Mouse (Mus musculus) intestine, postnatal 0 days (tissue): Measurements from ENCODE around the gene Asic4. TPM values are rescaled to one million over a fixed set of nuclear protein-coding genes. Genes with fewer than 3 reads are reported as not detected.
A peak's percentile ranks its signal among the peaks of the same experiment; 100 is the strongest.

Experiments used
- ATAC-seq: fragments of 200-750 bp; cut with Nextera tagmentation; 2 replicates; pipeline ENCODE4 v1.8.0; 2017; ENCODE audit warnings: mild to moderate bottlenecking, moderate TSS enrichment, moderate library complexity
- H3K27ac ChIP-seq: fragments of 300-500 bp; sonication (generic); 2 replicates; pipeline ENCODE4 v1.5.1; 2014; ENCODE audit warnings: mild to moderate bottlenecking, low read depth, low read length, moderate library complexity
- H3K27me3 ChIP-seq: fragments of 300-500 bp; sonication (generic); replicated peaks from 2 replicates; pipeline ENCODE4 v1.6.1; 2014; ENCODE audit warnings: low read length, mixed read lengths; ENCODE audit not compliant: control insufficient read depth, insufficient read depth
- H3K36me3 ChIP-seq: fragments of 300-500 bp; sonication (generic); 2 replicates; pipeline ENCODE4 v1.6.1; 2014; ENCODE audit warnings: mild to moderate bottlenecking, moderate library complexity; ENCODE audit not compliant: control insufficient read depth, insufficient read depth
- H3K4me1 ChIP-seq: fragments of 300-500 bp; sonication (generic); replicated peaks from 2 replicates; pipeline ENCODE4 v1.6.1; 2014; ENCODE audit warnings: antibody characterized with exemption, low read length, mixed read lengths; ENCODE audit not compliant: control insufficient read depth, insufficient read depth
- H3K4me2 ChIP-seq: fragments of 300-500 bp; sonication (generic); replicated peaks from 2 replicates; pipeline ENCODE4 v1.6.1; 2014; ENCODE audit warnings: low read depth, mild to moderate bottlenecking, moderate library complexity
- H3K4me3 ChIP-seq: fragments of 300-500 bp; sonication (generic); 2 replicates; pipeline ENCODE4 v1.5.1; 2014; ENCODE audit warnings: low read depth, low read length
- H3K9ac ChIP-seq: fragments of 300-500 bp; sonication (generic); 2 replicates; pipeline ENCODE4 v1.6.1; 2014; ENCODE audit warnings: mild to moderate bottlenecking, low read depth, low read length
- H3K9me3 ChIP-seq: fragments of 300-500 bp; sonication (generic); 2 replicates; pipeline ENCODE4 v1.6.1; 2016; ENCODE audit warnings: mixed run types; ENCODE audit not compliant: control insufficient read depth
- CTCF ChIP-seq: sonication (generic); IDR thresholded peaks from 2 replicates; pipeline ENCODE4 v1.5.1; 2016; ENCODE audit warnings: low read depth, mild to moderate bottlenecking, control low read depth, antibody characterized with exemption, moderate library complexity
- WGBS: fragments of 180-500 bp; shearing (Covaris S2); extraction: QIAGEN DNeasy Blood & Tissue Kit; methylation state at CpG from one replicate; pipeline ENCODE4 v1.1.7; 2014; 5-methylcytosine and 5-hydroxymethylcytosine counted together
- polyA plus RNA-seq: library from polyadenylated mRNA; unstranded; fragments of >200 nt; fragmentation: Nextera tagmentation; extraction: Ambion mirVana; gene quantifications from 2 replicates; pipeline ENCODE4 v1.2.1, GENCODE M21; 2015

The Asic4 gene
- polyA plus RNA-seq, 1 experiment from 2014 or later = 1.2 TPM

DNA sequence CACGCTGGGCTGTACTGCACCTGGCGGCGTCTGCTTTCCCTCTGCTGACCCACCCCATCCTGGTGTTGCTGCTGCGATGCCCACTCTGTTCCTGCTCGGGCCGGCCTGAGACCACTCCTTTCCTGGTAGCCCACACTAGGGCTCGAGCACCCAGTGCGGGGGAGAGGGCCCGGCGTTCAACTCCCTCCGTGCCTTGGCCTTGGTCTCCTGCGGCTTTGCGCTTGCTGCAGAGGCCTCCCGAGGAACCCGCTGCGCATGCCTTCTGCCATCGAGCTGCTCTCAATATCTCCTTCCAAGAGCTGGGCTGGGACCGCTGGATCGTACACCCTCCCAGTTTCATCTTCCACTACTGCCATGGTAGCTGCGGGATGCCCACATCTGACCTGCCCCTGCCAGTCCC, 59.4 kb downstream of the Asic4 start:
- no peak for ATAC-seq
- H3K27ac ChIP-seq = no peak overlapping the region
- TF ChIP-seq CTCF = no peak
- no peak overlapping the region for H3K4me2 ChIP-seq
- 57% methylated on average over 20 of the region's 20 CpGs for WGBS
- no peak overlapping the region for H3K4me3 ChIP-seq
- H3K36me3 ChIP-seq = no peaks in the 10 kb centered on the region
- H3K4me1 ChIP-seq = no peaks in the 10 kb centered on the region; the same call in 1 of the 2 replicates
- H3K9me3 ChIP-seq = no peaks in the 10 kb centered on the region
- H3K27me3 ChIP-seq = no peaks in the 10 kb centered on the region
- no peak overlapping the region for H3K9ac ChIP-seq

DNA sequence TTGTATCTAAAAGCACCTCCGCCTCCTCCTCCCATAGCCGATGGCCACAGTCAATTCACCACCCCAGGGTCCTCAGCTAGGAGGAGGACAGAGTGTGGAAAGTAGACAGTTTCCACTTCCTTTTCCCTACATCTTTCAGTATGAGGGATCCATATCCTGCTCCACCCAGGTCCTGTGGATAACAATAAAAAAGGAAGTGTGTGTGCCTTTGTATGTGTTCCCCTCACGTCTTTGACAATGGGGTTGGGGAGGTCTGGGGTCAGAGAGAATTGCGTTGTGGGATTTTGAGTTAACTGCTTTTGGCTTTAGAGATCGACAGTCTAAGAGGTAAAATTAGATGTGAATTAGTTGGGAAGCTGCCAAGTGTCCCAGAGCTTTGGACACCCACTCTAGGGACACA, 59.9 kb downstream of the Asic4 start:
- H3K9ac ChIP-seq = no peak overlapping the region
- no peak overlapping the region for H3K27ac ChIP-seq
- TF ChIP-seq CTCF = no peak

DNA sequence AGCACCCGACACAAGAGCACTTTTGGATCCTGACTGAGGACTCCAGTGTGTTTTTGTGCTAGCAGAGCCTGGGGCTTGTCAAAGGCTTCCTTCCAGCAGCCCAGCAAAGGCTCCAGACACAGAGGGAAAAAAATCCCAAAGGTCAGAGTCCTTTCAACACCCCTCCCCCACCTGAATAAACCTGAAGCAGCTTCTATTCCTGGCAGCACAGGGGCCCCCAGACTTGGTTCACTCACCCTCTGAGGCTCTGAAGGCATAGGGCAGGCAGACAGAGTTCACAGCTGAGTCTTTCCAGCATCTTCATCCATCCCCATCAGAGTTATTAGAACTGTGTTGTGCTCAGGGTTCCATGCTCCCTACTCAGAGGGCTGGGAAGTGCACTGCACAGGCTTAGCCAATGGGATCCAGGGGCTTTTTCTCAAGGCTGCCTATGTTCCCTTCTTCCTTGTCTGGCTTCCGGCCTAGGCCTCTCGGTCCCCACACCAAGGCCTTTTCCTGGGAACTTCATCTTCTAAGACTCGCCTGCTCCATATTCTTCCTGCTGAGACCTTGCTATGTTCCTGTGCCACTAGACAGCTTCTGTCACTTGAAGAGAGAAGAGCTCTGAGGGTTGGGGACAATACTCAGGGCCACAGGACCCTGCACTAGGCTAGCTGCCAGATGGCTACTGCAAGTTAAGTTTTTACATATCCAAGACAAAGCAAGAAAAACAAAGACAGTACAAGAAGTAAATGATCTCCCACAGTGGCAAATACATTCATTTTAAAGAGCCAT, 61.4 kb downstream of the Asic4 start:
- peak; percentile 54 for ATAC-seq
- H3K4me2 ChIP-seq = no peak overlapping the region
- WGBS = 35% methylated on average over 4 of the region's 4 CpGs

More for the DNA sequence above, 59.9 kb downstream of the Asic4 start:
- H3K27me3 ChIP-seq = no peaks in the 10 kb centered on the region
- no peak overlapping the region for H3K4me3 ChIP-seq
- 66% methylated on average over 5 of the region's 5 CpGs for WGBS
- no peaks in the 10 kb centered on the region for H3K9me3 ChIP-seq
- ATAC-seq = no peak
- H3K4me2 ChIP-seq = no peak overlapping the region
- H3K36me3 ChIP-seq = no peaks in the 10 kb centered on the region
- no peaks in the 10 kb centered on the region for H3K4me1 ChIP-seq

DNA sequence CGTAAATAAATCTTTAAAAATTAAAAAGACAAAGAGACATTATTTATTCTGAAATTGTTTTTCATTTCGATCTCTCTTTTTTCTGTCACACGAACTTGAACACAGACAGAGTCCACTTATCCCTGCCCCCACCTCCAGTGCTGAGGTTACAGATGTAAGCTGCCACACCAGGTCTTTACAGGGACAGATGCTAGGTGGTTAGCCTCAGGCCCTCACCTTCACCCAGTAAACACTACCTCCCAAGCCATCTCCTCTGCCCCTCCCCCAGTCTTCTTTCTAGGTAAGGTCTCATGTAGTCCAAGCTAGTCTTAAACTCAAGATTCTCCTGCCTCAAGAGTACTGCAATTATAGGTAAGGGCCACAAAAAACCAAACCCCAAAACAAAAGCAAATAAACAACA, 62.3 kb downstream of the Asic4 start:
- WGBS = 90% methylated on average over 3 of the region's 3 CpGs
- Histone ChIP-seq H3K36me3 (no peaks in the 10 kb centered on the region), H3K27ac (no peak overlapping the region), H3K9ac (no peak overlapping the region), H3K9me3 (no peaks in the 10 kb centered on the region), H3K4me3 (no peak overlapping the region), H3K27me3 (no peaks in the 10 kb centered on the region), H3K4me1 (no peaks in the 10 kb centered on the region), H3K4me2 (no peak overlapping the region)
- ATAC-seq = no peak
- TF ChIP-seq CTCF = no peak

More for the DNA sequence above, 61.4 kb downstream of the Asic4 start:
- Histone ChIP-seq H3K4me3 (no peak overlapping the region), H3K9ac (no peak overlapping the region), H3K4me1 (no peaks in the 10 kb centered on the region), H3K36me3 (no peaks in the 10 kb centered on the region), H3K27ac (peak overlapping the region; percentile 54; the same call in 1 of the 2 replicates), H3K27me3 (no peaks in the 10 kb centered on the region), H3K9me3 (no peaks in the 10 kb centered on the region)
- no peak for TF ChIP-seq CTCF

DNA sequence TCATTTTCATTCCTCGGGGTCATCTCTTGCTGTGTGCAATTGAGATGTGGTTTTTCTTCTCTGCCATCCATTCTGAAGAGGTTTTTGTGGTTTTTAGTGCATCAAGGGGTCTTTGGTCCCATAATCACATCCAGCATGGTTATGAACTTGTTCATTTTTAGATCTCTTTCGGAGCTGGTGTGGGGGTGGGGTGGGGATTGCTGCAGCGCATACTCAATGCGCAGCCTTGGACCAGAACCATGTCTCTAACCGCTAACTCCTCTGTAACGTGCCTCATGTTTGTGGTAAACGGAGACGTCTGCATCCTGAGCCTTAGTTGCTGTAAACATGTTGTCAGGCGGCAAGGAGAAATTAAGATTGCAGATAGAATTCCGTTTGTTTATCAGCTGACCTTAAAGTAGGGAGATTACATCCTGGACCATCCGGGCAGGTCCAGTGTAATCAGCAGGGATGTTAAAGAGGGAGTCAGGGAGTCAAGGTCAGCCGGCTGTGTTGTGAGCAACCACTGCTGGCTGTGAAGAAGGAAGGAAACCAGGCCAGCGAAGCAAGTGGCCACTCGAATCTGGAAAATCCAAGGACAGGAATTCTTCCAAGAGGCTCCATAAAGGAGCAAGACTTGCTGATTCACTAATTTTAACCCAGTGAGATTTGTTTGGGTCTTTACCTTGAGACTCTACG, 66.6 kb downstream of the Asic4 start:
- Histone ChIP-seq H3K27me3 (no peaks in the 10 kb centered on the region), H3K36me3 (no peaks in the 10 kb centered on the region), H3K4me2 (no peak overlapping the region), H3K27ac (no peak overlapping the region), H3K4me1 (peaks cover 8% of the 10 kb centered on the region; the same call in 1 of the 2 replicates), H3K4me3 (no peak overlapping the region), H3K9ac (no peak overlapping the region), H3K9me3 (no peaks in the 10 kb centered on the region)
- TF ChIP-seq CTCF = no peak
- ATAC-seq = no peak
- WGBS = 65% methylated on average over 15 of the region's 15 CpGs

DNA sequence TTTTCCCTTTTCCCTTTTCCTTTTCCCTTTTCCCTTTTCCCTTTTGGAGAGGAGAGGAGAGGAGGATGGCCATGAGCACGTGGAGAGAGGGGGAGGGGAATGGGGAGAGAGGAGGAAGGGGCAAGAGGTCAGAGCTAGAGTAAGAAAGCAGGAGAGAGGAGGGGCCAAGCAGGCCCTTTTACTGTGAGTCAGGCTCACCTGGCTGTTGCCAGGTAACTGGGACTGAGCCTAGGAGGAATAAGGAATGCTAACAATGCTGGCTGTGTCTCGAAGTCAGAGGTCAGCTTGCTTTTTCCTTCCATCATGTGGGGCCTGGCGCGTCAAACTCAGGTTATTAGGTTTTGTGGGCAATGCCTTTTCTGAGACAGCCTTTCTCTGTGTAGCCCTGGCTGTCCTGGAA, 67.7 kb downstream of the Asic4 start:
- 37% methylated on average over 3 of the region's 4 CpGs for WGBS
- Histone ChIP-seq H3K9me3 (no peaks in the 10 kb centered on the region), H3K4me3 (no peak overlapping the region), H3K27me3 (no peaks in the 10 kb centered on the region), H3K4me1 (peaks cover 8% of the 10 kb centered on the region; the same call in 1 of the 2 replicates), H3K4me2 (no peak overlapping the region), H3K36me3 (no peaks in the 10 kb centered on the region), H3K27ac (no peak overlapping the region), H3K9ac (no peak overlapping the region)
- peak; percentile 42 for ATAC-seq
- no peak for TF ChIP-seq CTCF
